Mouse (Mus musculus) thymus, adult 2 months (tissue): ENCODE results near the gene Acat3.

Experiments
- CTCF ChIP-seq: fragments of 200-500 bp; IDR thresholded peaks from 2 replicates; pipeline ENCODE4 v1.5.1; 2012; ENCODE audit warnings: mild to moderate bottlenecking, control low read depth, low read length, moderate library complexity, borderline replicate concordance; ENCODE audit not compliant: control insufficient read depth, poor library complexity, insufficient read depth; ENCODE audit errors: extremely low read depth
- POLR2A ChIP-seq: fragments of 200-500 bp; IDR thresholded peaks from 2 replicates; pipeline ENCODE4 v1.6.1; 2012; ENCODE audit warnings: mild to moderate bottlenecking, low read length, control low read depth, moderate library complexity; ENCODE audit not compliant: control insufficient read depth, poor library complexity, insufficient read depth; ENCODE audit errors: extremely low read depth

GRCm38 (mm10) chr17:12949669-12950068 is 9.3 kb upstream of the Acat3 start:
- no peak for TF ChIP-seq CTCF
- TF ChIP-seq POLR2A, result no peak
